Mouse (Mus musculus): ENCODE results near the gene Trak1. TPM values are rescaled to one million over a fixed set of nuclear protein-coding genes. Genes with fewer than 3 reads are reported as not detected.

Gene Trak1
- total and polyA plus RNA-seq, 3 experiments, result 8.2 to 28.6 (median 18.1) TPM

GRCm38 (mm10) chr9:121352726-121353125 lies 55.4 kb downstream of the Trak1 start:
- in situ Hi-C loops (cut with MboI; ENCODE audit: low pct_ligation_motif_present, low pct_unique_long_range_greater_than_20kb, low sequenced_read_pairs), result loop anchor here (5.0 kb wide), 1 partner anchor 50 kb away; no protein-coding TSS in a partner anchor
- Histone ChIP-seq H3K4me2 (ENCODE audit: insufficient read depth, low read depth, poor library complexity, severe bottlenecking) (0 out of 2 replicates have a peak overlapping the region, but pooled peaks have one; percentile 32), H3K4me3 (replicated peaks in 1 of 3; ENCODE audit: low read depth in 2 of 3, low read length in 2 of 3, poor library complexity in 1 of 3) (peak overlapping the region in 2 of 3 experiments; percentile 23 to 27), H3K9ac (ENCODE audit: insufficient read depth, low read depth) (no peak overlapping the region), H3K4me1 (ENCODE audit: control insufficient read depth in 1 of 2, insufficient read depth in 2 of 2) (peaks cover 10 to 59% of the 10 kb centered on the region in 2 experiments), H3K79me2 (replicated peaks; ENCODE audit: control insufficient read depth, extremely low read depth, insufficient read depth, poor library complexity, severe bottlenecking) (no peaks in the 10 kb centered on the region), H3K9me3 (replicated peaks; ENCODE audit: low read length) (no peaks in the 10 kb centered on the region), H3K36me3 (replicated peaks in 1 of 2; ENCODE audit: control insufficient read depth in 1 of 2, insufficient read depth in 1 of 2, low read length in 1 of 2) (peaks cover 0 to 22% of the 10 kb centered on the region in 2 experiments), H3K27ac (ENCODE audit: insufficient read depth, low read depth) (no peak overlapping the region), H3K27me3 (replicated peaks) (no peaks in the 10 kb centered on the region)
- TF ChIP-seq MAZ (IDR thresholded peaks at IDR 0.05; ENCODE audit: low read depth, low read length) (no peak), PAX5 (IDR thresholded peaks at IDR 0.05; ENCODE audit: low read length) (no peak), CTCF (conservative IDR thresholded peaks at IDR 0.05 in 1 of 2, IDR thresholded peaks at IDR 0.05 in 1 of 2; ENCODE audit: low read depth in 2 of 2, low read length in 2 of 2) (no peak)
- dilution Hi-C loops (cut with MboI; ENCODE audit: extremely low pct_ligation_motif_present, extremely low pct_unique_long_range_greater_than_20kb, low sequenced_read_pairs), result no loop called here
- DNase-seq (ENCODE audit: extremely low read depth), result no peak

- H3K4me1 ChIP-seq (ENCODE audit: control insufficient read depth in 1 of 2, insufficient read depth in 2 of 2), result peaks cover 5 to 54% of the 10 kb centered on the region in 2 experiments
- no peaks in the 10 kb centered on the region for H3K27me3 ChIP-seq (replicated peaks)
- H3K9me3 ChIP-seq (replicated peaks; ENCODE audit: low read length), result no peaks in the 10 kb centered on the region
- peaks cover 0 to 30% of the 10 kb centered on the region in 2 experiments for H3K36me3 ChIP-seq (replicated peaks in 1 of 2; ENCODE audit: control insufficient read depth in 1 of 2, insufficient read depth in 1 of 2, low read length in 1 of 2)
- H3K9ac ChIP-seq (ENCODE audit: insufficient read depth, low read depth), result no peak overlapping the region
- H3K27ac ChIP-seq (ENCODE audit: insufficient read depth, low read depth), result no peak overlapping the region
- H3K79me2 ChIP-seq (replicated peaks; ENCODE audit: control insufficient read depth, extremely low read depth, insufficient read depth, poor library complexity, severe bottlenecking), result no peaks in the 10 kb centered on the region
- dilution Hi-C loops (cut with MboI; ENCODE audit: extremely low pct_ligation_motif_present, extremely low pct_unique_long_range_greater_than_20kb, low sequenced_read_pairs) (no loop called here), in situ Hi-C loops (cut with MboI; ENCODE audit: low pct_ligation_motif_present, low pct_unique_long_range_greater_than_20kb, low sequenced_read_pairs) (loop anchor here (5.0 kb wide), 1 partner anchor 53 kb away; no protein-coding TSS in a partner anchor)
- peak; percentile 76 for DNase-seq (ENCODE audit: extremely low read depth)
- H3K4me2 ChIP-seq (ENCODE audit: insufficient read depth, low read depth, poor library complexity, severe bottlenecking), result no peak overlapping the region
- H3K4me3 ChIP-seq (replicated peaks in 1 of 3; ENCODE audit: low read depth in 2 of 3, low read length in 2 of 3, poor library complexity in 1 of 3), result no peak overlapping the region
- TF ChIP-seq NRF1 (IDR thresholded peaks at IDR 0.05; ENCODE audit: low read depth, low read length), result no peak
- no peak for TF ChIP-seq PAX5 (IDR thresholded peaks at IDR 0.05; ENCODE audit: low read length)
- no peak for TF ChIP-seq USF1 (IDR thresholded peaks at IDR 0.05; ENCODE audit: low read depth, low read length)
- peak; percentile 88 for TF ChIP-seq SMC3 (IDR thresholded peaks at IDR 0.05; ENCODE audit: low read depth, low read length)
- TF ChIP-seq RAD21 (IDR thresholded peaks at IDR 0.05; ENCODE audit: low read depth, low read length), result peak; percentile 83
- no peak for TF ChIP-seq ZKSCAN1 (IDR thresholded peaks at IDR 0.05; ENCODE audit: borderline replicate concordance, low read depth, low read length)
- no peak for TF ChIP-seq POLR2A (IDR thresholded peaks at IDR 0.05; ENCODE audit: low read depth, low read length)
- TF ChIP-seq JUN (IDR thresholded peaks at IDR 0.05; ENCODE audit: insufficient read depth, low read depth, low read length), result no peak
- peak; percentile 50; the same call in 1 of the 2 replicates for TF ChIP-seq NELFE (IDR thresholded peaks at IDR 0.05; ENCODE audit: low read depth, low read length)
- TF ChIP-seq KAT2A (IDR thresholded peaks at IDR 0.05; ENCODE audit: insufficient replicate concordance, low read length), result no peak
- TF ChIP-seq IRF4 (IDR thresholded peaks at IDR 0.05; ENCODE audit: low read depth, low read length), result peak; percentile 37
- no peak for TF ChIP-seq E2F4 (IDR thresholded peaks at IDR 0.05; ENCODE audit: insufficient replicate concordance, low read depth, low read length)
- no peak for TF ChIP-seq HCFC1 (IDR thresholded peaks at IDR 0.05; ENCODE audit: low read depth, low read length)
- TF ChIP-seq MAX (IDR thresholded peaks at IDR 0.05; ENCODE audit: low read length), result no peak
- no peak for TF ChIP-seq ZNF384 (IDR thresholded peaks at IDR 0.05; ENCODE audit: low read depth, low read length)
- no peak for TF ChIP-seq RCOR1 (conservative IDR thresholded peaks at IDR 0.05; ENCODE audit: low read depth, low read length)
- TF ChIP-seq CTCF (conservative IDR thresholded peaks at IDR 0.05 in 1 of 2, IDR thresholded peaks at IDR 0.05 in 1 of 2; ENCODE audit: low read depth in 2 of 2, low read length in 2 of 2), result peak; percentile 73 to 88
- TF ChIP-seq MEF2A (IDR thresholded peaks at IDR 0.05; ENCODE audit: borderline replicate concordance, low read depth, low read length), result no peak
- no peak for TF ChIP-seq GABPA (IDR thresholded peaks at IDR 0.05; ENCODE audit: insufficient replicate concordance, low read depth, low read length)
- TF ChIP-seq MAFK (IDR thresholded peaks at IDR 0.05; ENCODE audit: insufficient replicate concordance, low read length), result no peak
- TF ChIP-seq MXI1 (IDR thresholded peaks at IDR 0.05; ENCODE audit: low read depth, low read length), result no peak
- TF ChIP-seq ZC3H11A (IDR thresholded peaks at IDR 0.05; ENCODE audit: low read depth, low read length), result peak; percentile 38
- no peak for TF ChIP-seq POLR2AphosphoS2 (IDR thresholded peaks at IDR 0.05; ENCODE audit: low read depth, low read length)
- TF ChIP-seq EP300 (IDR thresholded peaks at IDR 0.05; ENCODE audit: low read length), result no peak
- 0 out of 2 replicates have a peak, but pooled peaks have one; percentile 9 for TF ChIP-seq JUND (conservative IDR thresholded peaks at IDR 0.05; ENCODE audit: low read depth, low read length)
- TF ChIP-seq MAZ (IDR thresholded peaks at IDR 0.05; ENCODE audit: low read depth, low read length), result no peak
- TF ChIP-seq SIN3A (IDR thresholded peaks at IDR 0.05; ENCODE audit: low read length), result no peak
- TF ChIP-seq USF2 (conservative IDR thresholded peaks at IDR 0.05; ENCODE audit: low read depth, low read length), result no peak
- TF ChIP-seq CHD1 (IDR thresholded peaks at IDR 0.05; ENCODE audit: low read depth, low read length), result no peak
- TF ChIP-seq TCF12 (IDR thresholded peaks at IDR 0.05; ENCODE audit: low read depth, low read length), result no peak
- TF ChIP-seq MYC (IDR thresholded peaks at IDR 0.05; ENCODE audit: low read depth, low read length), result peak; percentile 25; the same call in 1 of the 2 replicates
- TF ChIP-seq ELF1 (IDR thresholded peaks at IDR 0.05; ENCODE audit: low read depth, low read length), result no peak
Measured at GRCm38 (mm10) chr9:121354792-121355390, 57.6 kb downstream of the Trak1 start.
